Mouse (Mus musculus): ENCODE measurements around the gene 4930402F06Rik. TPM values are rescaled to one million over a fixed set of nuclear protein-coding genes. Genes with fewer than 3 reads are reported as not detected.

The 4930402F06Rik gene
- polyA plus RNA-seq, 1 experiment = not detected

DNA sequence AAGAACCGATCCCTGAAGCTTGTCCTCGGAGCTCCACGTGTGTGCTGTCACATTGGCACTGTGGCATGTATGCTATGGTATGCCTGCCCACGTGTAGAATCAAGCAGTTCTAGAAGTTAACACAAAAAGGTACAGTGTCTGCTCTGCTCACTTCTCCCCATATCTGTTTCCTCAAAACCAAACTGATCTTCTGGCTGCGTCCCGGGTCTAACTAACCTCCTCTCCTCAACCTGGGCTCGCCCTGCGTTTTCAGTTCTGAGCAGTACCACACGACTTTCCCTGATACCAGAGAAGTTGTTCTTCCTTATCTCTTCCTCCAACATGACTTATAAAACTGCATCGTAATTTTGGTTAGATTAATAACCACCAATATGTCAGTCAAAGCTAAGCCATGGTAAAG is 69.4 kb downstream of the 4930402F06Rik start:
- 83% methylated on average over 10 of the region's 10 CpGs for WGBS
- Histone ChIP-seq H3K27ac (ENCODE audit: insufficient read depth, low read depth, low read length) (no peak overlapping the region), H3K4me1 (ENCODE audit: control insufficient read depth, insufficient read depth, low read length) (peaks cover 6% of the 10 kb centered on the region), H3K4me3 (ENCODE audit: insufficient read depth, low read depth, low read length) (no peak overlapping the region)
- TF ChIP-seq CTCF (IDR thresholded peaks at IDR 0.05; ENCODE audit: insufficient read depth, low read depth, low read length) (no peak), POLR2A (IDR thresholded peaks at IDR 0.05; ENCODE audit: insufficient read depth, low read depth, low read length) (no peak)

DNA sequence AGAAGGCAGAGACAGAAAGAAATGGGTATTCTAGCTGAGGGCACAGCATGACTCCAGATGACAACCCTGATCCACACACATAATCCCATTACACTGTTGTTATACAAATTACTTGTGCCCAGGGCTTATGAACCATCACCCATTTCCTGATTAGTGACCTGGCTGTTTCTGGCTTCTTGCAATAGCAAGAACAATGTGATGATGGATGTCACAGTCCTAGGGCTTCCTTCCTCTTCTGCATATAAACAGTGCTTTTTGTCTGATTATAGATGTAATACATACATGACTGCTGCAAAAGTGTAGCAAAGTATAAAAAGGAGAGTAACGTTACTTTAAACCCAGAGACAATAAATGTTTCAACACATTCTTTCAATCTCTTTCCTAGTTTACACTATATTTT is 70.0 kb downstream of the 4930402F06Rik start:
- H3K27ac ChIP-seq (ENCODE audit: insufficient read depth, low read depth, low read length) = no peak overlapping the region
- H3K4me1 ChIP-seq (ENCODE audit: control insufficient read depth, insufficient read depth, low read length) = peaks cover 12% of the 10 kb centered on the region
- H3K4me3 ChIP-seq (ENCODE audit: insufficient read depth, low read depth, low read length) = no peak overlapping the region
- TF ChIP-seq POLR2A (IDR thresholded peaks at IDR 0.05; ENCODE audit: insufficient read depth, low read depth, low read length) (no peak), CTCF (IDR thresholded peaks at IDR 0.05; ENCODE audit: insufficient read depth, low read depth, low read length) (no peak)
- WGBS = 80% methylated on average over 1 of the region's 1 CpGs

DNA sequence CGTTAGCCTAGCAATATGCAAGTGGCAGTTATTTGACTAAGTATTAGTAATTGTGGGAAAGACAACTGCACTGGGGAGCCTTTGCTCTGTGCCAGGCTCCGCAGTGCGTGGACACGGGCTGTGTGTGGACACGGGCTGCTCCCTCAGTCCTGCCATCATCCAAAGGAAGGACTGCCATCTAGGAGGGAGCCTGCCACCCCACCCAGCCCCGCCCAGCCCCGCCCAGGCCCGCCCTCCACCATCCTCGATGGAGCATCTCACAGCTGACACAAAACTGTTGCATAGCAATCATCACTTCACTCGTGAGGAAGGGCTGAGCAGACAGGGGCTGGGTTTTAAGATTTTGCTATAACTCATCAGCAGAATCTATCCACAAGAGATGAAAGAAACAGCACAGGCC is 71.0 kb downstream of the 4930402F06Rik start:
- 74% methylated on average over 10 of the region's 10 CpGs for WGBS
- TF ChIP-seq POLR2A (IDR thresholded peaks at IDR 0.05; ENCODE audit: insufficient read depth, low read depth, low read length) (no peak), CTCF (IDR thresholded peaks at IDR 0.05; ENCODE audit: insufficient read depth, low read depth, low read length) (no peak)
- H3K27ac ChIP-seq (ENCODE audit: insufficient read depth, low read depth, low read length) = no peak overlapping the region
- H3K4me1 ChIP-seq (ENCODE audit: control insufficient read depth, insufficient read depth, low read length) = peaks cover 12% of the 10 kb centered on the region
- no peak overlapping the region for H3K4me3 ChIP-seq (ENCODE audit: insufficient read depth, low read depth, low read length)

Other genes starting within 250 kb of the 4930402F06Rik start
- gene Rab14, start 196.1 kb downstream of the 4930402F06Rik start, polyA plus RNA-seq (2012; ENCODE audit: insufficient read depth, insufficient read length, low replicate concordance, missing spikeins) = 306 and 317 TPM in 2 replicates
- not detected in 2 replicates for gene Gsn, start 140.8 kb downstream of the 4930402F06Rik start, polyA plus RNA-seq (2012; ENCODE audit: insufficient read depth, insufficient read length, low replicate concordance, missing spikeins)
- gene Stom, start 60.2 kb downstream of the 4930402F06Rik start, polyA plus RNA-seq (2012; ENCODE audit: insufficient read depth, insufficient read length, low replicate concordance, missing spikeins) = not detected in 2 replicates
- gene 4930568D16Rik, start 29.4 kb downstream of the 4930402F06Rik start, polyA plus RNA-seq (2012; ENCODE audit: insufficient read depth, insufficient read length, low replicate concordance, missing spikeins) = not detected in 2 replicates
- not detected in 2 replicates for gene Ggta1, start 66.1 kb upstream of the 4930402F06Rik start, polyA plus RNA-seq (2012; ENCODE audit: insufficient read depth, insufficient read length, low replicate concordance, missing spikeins)
- not detected in 2 replicates for gene Dab2ip, start 161.1 kb upstream of the 4930402F06Rik start, polyA plus RNA-seq (2012; ENCODE audit: insufficient read depth, insufficient read length, low replicate concordance, missing spikeins)